Mouse (Mus musculus) C2C12 (cell line): ENCODE data around the gene Acbd6. TPM values are rescaled to one million over a fixed set of nuclear protein-coding genes. Genes with fewer than 3 reads are reported as not detected.

Experiments used
- H3K27me3 ChIP-seq: one replicate; pipeline ENCODE4 v1.6.1; 2011; ENCODE audit not compliant: control insufficient read depth, insufficient read depth, insufficient read length
- H3K36me3 ChIP-seq: one replicate; pipeline ENCODE4 v1.6.1; 2011; ENCODE audit not compliant: control insufficient read depth, insufficient read depth
- H3K4me3 ChIP-seq: one replicate; pipeline ENCODE4 v1.5.1; 2011; ENCODE audit warnings: mild to moderate bottlenecking, control low read depth; ENCODE audit not compliant: poor library complexity, insufficient read depth, severe bottlenecking
- H3K79me2 ChIP-seq: one replicate; pipeline ENCODE4 v1.6.1; 2011; ENCODE audit not compliant: control insufficient read depth, insufficient read depth
- H3K79me3 ChIP-seq: one replicate; pipeline ENCODE4 v1.6.1; 2011; ENCODE audit warnings: low read depth, control low read depth
- H3ac ChIP-seq: one replicate; pipeline ENCODE3; 2011; ENCODE audit warnings: low read depth; ENCODE audit not compliant: control insufficient read depth, insufficient read length
- CEBPB ChIP-seq: IDR thresholded peaks from one replicate; pipeline ENCODE4 v1.6.1; 2011; ENCODE audit warnings: low read depth, mild to moderate bottlenecking, control low read depth, moderate library complexity
- CTCF ChIP-seq: IDR thresholded peaks from one replicate; pipeline ENCODE4 v1.5.1; 2011; ENCODE audit not compliant: control insufficient read depth, insufficient read depth, insufficient read length
- FOSL1 ChIP-seq: IDR thresholded peaks from one replicate; pipeline ENCODE4 v1.8.0; 2011; ENCODE audit warnings: mild to moderate bottlenecking, low read length; ENCODE audit not compliant: poor library complexity, insufficient read depth, severe bottlenecking
- MAX ChIP-seq: IDR thresholded peaks from one replicate; pipeline ENCODE4 v1.6.1; 2011; ENCODE audit warnings: mild to moderate bottlenecking, control low read depth
- MYOD1 ChIP-seq: IDR thresholded peaks from one replicate; pipeline ENCODE4 v1.6.1; 2011; ENCODE audit warnings: low read depth; ENCODE audit not compliant: control insufficient read depth, insufficient read length
- MYOG ChIP-seq: IDR thresholded peaks from one replicate; pipeline ENCODE4 v1.6.1; 2011; ENCODE audit not compliant: control insufficient read depth, insufficient read length; ENCODE audit errors: extremely low read depth
- USF1 ChIP-seq: IDR thresholded peaks from one replicate; pipeline ENCODE4 v1.6.1; 2011; ENCODE audit warnings: low read depth, mild to moderate bottlenecking, control low read depth, moderate library complexity
- polyA plus RNA-seq: library from polyadenylated mRNA; unstranded; fragments of >200 nt; fragmentation: generic; extraction: Trizol; gene quantifications from one replicate; pipeline ENCODE4 v1.2.1, GENCODE M21; 2012; ENCODE audit warnings: missing spikeins

The Acbd6 gene
- polyA plus RNA-seq, 1 experiment: 70.3 TPM

DNA sequence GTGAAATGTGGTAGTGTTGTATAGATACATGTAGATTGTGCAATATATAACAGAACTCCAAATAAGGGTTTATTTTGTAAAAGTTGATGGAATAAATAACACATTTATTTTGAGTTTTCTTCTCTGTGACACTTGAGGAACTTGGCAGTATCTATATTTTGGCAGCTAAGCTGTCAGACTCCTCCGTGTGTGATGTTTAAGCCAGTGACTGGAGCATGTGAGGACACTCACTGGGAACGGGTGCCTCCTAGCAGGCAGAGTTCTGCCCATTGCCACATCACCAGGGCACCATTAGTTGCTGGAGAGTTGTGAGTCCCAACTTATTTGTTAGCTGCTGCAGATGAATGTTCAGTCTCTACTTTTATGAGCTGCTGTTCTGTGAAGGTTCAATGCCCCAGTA, 30.0 kb downstream of the Acbd6 start:
- no peaks in the 10 kb centered on the region for H3K79me3 ChIP-seq
- H3K79me2 ChIP-seq: no peaks in the 10 kb centered on the region
- H3K36me3 ChIP-seq: no peaks in the 10 kb centered on the region
- H3ac ChIP-seq: no peak overlapping the region
- no peaks in the 10 kb centered on the region for H3K27me3 ChIP-seq
- no peak overlapping the region for H3K4me3 ChIP-seq
- TF ChIP-seq MAX (no peak), MYOG (no peak), FOSL1 (no peak), CEBPB (no peak), MYOD1 (no peak), USF1 (no peak), CTCF (no peak)

DNA sequence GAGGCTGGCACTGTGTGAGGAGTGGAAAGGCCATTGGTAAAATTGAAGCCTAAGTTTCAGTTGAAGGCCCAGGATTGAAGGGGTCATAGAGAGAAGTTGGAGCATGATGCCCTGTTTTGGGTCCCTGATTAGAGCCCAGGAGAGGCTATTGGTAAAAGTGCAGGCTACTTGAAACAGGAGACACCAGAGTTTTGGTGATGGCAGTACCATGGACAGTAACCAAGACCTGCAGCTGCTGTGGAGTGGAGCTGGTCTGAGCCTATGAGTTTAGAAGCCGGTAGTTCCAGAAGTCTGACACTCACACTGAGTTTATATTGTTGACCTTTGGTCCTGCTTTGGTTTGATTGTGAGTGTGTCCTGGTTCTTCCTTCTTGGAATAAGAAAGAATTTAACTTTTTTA, 36.2 kb downstream of the Acbd6 start:
- no peaks in the 10 kb centered on the region for H3K36me3 ChIP-seq
- TF ChIP-seq MYOD1: no peak
- no peak for TF ChIP-seq MAX
- TF ChIP-seq CEBPB: no peak
- TF ChIP-seq FOSL1: no peak
- TF ChIP-seq MYOG: no peak
- no peaks in the 10 kb centered on the region for H3K79me3 ChIP-seq
- no peaks in the 10 kb centered on the region for H3K79me2 ChIP-seq
- no peak overlapping the region for H3ac ChIP-seq
- no peaks in the 10 kb centered on the region for H3K27me3 ChIP-seq
- H3K4me3 ChIP-seq: no peak overlapping the region

GRCm38 (mm10) chr1:155596576-155596975, 38.7 kb downstream of the Acbd6 start:
- H3K27me3 ChIP-seq: no peaks in the 10 kb centered on the region
- no peaks in the 10 kb centered on the region for H3K79me2 ChIP-seq
- no peaks in the 10 kb centered on the region for H3K79me3 ChIP-seq
- H3K36me3 ChIP-seq: no peaks in the 10 kb centered on the region
- H3ac ChIP-seq: no peak overlapping the region
- TF ChIP-seq USF1: no peak
- TF ChIP-seq FOSL1: no peak
- no peak for TF ChIP-seq CTCF
- TF ChIP-seq MYOG: no peak
- no peak for TF ChIP-seq MYOD1
- TF ChIP-seq MAX: no peak
- no peak for TF ChIP-seq CEBPB
- no peak overlapping the region for H3K4me3 ChIP-seq

DNA sequence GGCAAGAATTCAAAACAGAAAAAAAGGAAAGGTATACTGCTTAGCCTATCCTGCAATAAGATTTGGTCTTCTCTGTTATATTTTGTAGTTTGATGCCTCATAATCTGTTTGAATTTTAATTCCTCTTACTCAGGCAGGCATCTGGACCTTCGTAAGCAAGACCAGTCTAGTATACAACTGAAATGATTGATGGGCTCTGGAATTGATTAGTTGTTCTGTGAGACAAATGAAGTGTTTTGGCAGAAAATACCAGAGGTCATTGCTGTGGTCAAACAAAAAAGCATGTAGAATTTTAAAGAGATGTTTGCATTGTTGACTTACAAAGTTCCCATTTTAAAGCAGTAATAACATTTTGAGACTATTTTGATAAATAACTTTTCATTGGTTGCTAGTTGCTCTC, 46.8 kb downstream of the Acbd6 start:
- no peak overlapping the region for H3ac ChIP-seq
- H3K79me3 ChIP-seq: peaks cover 2% of the 10 kb centered on the region

GRCm38 (mm10) chr1:155605391-155606155, 47.7 kb downstream of the Acbd6 start:
- no peak for TF ChIP-seq USF1
- TF ChIP-seq CEBPB: no peak
- TF ChIP-seq MYOD1: no peak
- TF ChIP-seq CTCF: no peak
- no peak for TF ChIP-seq MAX
- TF ChIP-seq FOSL1: no peak
- TF ChIP-seq MYOG: no peak
- Histone ChIP-seq H3K4me3 (no peak overlapping the region), H3K79me2 (no peaks in the 10 kb centered on the region)

More for the DNA sequence above, 46.8 kb downstream of the Acbd6 start:
- Histone ChIP-seq H3K36me3 (no peaks in the 10 kb centered on the region), H3K4me3 (no peak overlapping the region), H3K27me3 (no peaks in the 10 kb centered on the region), H3K79me2 (no peaks in the 10 kb centered on the region)
- TF ChIP-seq MAX (no peak), MYOG (no peak), FOSL1 (no peak), CEBPB (no peak), CTCF (no peak), USF1 (no peak), MYOD1 (no peak)

More at GRCm38 (mm10) chr1:155605391-155606155, 47.7 kb downstream of the Acbd6 start:
- Histone ChIP-seq H3ac (no peak overlapping the region), H3K27me3 (no peaks in the 10 kb centered on the region), H3K36me3 (no peaks in the 10 kb centered on the region), H3K79me3 (peaks cover 2% of the 10 kb centered on the region)
